Mouse (Mus musculus) brain, embryonic 14.5 days (tissue): Measurements from ENCODE around the gene Tmem182.

Experiments used
- CTCF ChIP-seq: fragments of 200-500 bp; IDR thresholded peaks from 2 replicates; pipeline ENCODE4 v1.5.1; 2012; ENCODE audit warnings: inconsistent platforms, mild to moderate bottlenecking, moderate library complexity, borderline replicate concordance; ENCODE audit not compliant: insufficient read depth, insufficient read length; ENCODE audit errors: extremely low read depth
- POLR2A ChIP-seq: fragments of 200-500 bp; IDR thresholded peaks from 2 replicates; pipeline ENCODE4 v1.6.1; 2012; ENCODE audit warnings: mild to moderate bottlenecking, inconsistent platforms, borderline replicate concordance; ENCODE audit not compliant: poor library complexity, insufficient read depth, insufficient read length, severe bottlenecking; ENCODE audit errors: extremely low read depth

GRCm38 (mm10) chr1:40797348-40797747, 8.1 kb upstream of the Tmem182 start:
- TF ChIP-seq CTCF = peak; percentile 74; the same call in 1 of the 2 replicates
- TF ChIP-seq POLR2A = no peak
